Mouse (Mus musculus): ENCODE results near the gene Zfp30.

DNA sequence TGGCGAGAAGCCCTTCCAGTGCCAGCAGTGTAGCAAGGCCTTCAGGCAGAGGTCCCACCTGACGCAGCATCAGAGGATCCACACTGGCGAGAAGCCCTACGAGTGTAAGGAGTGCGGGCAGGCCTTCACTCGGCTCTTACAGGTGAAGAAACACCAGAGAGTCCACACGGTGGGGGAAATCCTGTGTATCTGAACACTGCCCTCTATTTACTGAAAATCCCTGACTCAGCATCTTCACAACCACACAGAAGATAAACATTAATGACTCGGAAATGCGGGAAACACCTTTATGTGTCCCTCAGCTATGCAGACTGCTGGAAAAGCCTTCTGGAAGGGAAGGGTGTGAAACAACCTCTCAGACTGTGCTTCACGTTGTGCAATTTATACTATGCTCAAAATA lies 6.4 kb upstream of the Zfp30 start:
- no peak for TF ChIP-seq EP300 (IDR thresholded peaks at IDR 0.05; ENCODE audit: insufficient read depth, low read depth, low read length)
- no peak for TF ChIP-seq POLR2A (IDR thresholded peaks at IDR 0.05; ENCODE audit: insufficient read depth, low read length)

Data from ES-Bruce4 (cell line).